Mouse (Mus musculus) frontal cortex, adult 2 months (tissue): Measurements from ENCODE around the gene Rnf135. TPM values are rescaled to one million over a fixed set of nuclear protein-coding genes. Genes with fewer than 3 reads are reported as not detected.
"Not testable (repeated sequence)": the region's sequence is repeated elsewhere in the genome, so short reads cannot be mapped to it uniquely, and the experiment has no call there.

ENCODE experiments used
- DNase-seq, 2 experiments: peaks; one replicate each; pipeline ENCODE4 v3.0.0; 2022; ENCODE audit warnings: low spot score in 1 of 2; ENCODE audit errors: extremely low spot score in 1 of 2
- polyA plus RNA-seq: library from polyadenylated mRNA; depleted of rRNA; stranded (reverse); fragments of >200 nt; gene quantifications from 2 replicates; pipeline ENCODE4 v1.2.3, GENCODE M21; 2012; rRNA removed

Rnf135 gene
- polyA plus RNA-seq, 1 experiment: 4.3 TPM

DNA sequence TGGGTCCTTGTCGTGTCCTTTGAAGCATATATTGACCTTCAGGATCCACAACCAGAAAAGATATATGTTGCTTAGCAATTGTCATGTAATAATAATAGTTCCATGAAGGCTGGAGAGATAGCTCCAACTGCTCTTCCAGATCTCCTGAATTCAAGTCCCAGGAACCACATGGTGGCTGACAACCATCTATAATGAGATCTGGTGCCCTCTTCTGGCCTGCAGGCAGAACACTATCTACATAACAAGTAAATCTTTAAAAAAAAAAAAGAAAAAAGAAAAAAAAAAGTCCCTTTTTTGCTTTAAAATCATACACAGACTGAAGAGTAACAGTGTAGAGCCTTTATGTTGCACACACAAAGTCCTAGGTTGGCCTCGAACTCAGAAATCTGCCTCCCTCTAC is 16.1 kb downstream of the Rnf135 start:
- no peak for DNase-seq

DNA sequence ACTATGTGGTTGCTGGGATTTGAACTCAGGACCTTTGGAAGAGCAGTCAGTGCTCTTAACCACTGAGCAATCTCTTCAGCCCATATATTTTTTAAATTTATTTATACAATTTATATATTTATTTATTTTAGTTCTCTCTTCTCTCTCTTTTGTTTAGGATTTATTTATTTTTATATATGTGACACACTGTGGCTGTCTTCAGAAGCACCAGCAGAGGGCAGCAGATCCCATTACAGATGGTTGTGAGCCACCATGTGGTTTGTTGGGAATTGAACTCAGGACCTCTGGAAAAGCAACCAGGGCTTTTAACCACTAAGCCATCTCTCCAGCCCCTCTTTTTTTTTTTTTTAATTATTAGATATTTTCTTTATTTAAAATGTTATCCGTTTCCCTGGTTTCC is 16.7 kb downstream of the Rnf135 start:
- DNase-seq: no peak

DNA sequence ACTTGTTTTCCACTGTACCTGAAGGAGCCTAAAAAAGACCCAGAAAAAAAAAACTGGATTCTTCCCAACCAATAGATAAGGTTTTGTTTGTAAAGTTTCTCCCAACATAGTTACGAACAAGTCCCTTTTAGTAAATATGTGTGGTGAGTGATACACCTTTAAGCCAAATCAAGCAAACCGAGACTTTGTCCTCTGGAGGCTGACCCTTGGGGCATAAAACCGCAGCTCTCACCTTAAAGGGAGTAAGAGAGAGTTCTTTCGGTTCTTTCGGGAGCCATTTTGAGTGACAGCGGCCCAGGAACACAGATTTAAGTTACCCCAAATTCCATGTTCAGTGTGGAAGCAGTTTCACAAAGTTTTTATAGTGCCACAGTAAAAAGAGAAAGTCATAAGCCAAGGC is 18.6 kb downstream of the Rnf135 start:
- DNase-seq: no peak

DNA sequence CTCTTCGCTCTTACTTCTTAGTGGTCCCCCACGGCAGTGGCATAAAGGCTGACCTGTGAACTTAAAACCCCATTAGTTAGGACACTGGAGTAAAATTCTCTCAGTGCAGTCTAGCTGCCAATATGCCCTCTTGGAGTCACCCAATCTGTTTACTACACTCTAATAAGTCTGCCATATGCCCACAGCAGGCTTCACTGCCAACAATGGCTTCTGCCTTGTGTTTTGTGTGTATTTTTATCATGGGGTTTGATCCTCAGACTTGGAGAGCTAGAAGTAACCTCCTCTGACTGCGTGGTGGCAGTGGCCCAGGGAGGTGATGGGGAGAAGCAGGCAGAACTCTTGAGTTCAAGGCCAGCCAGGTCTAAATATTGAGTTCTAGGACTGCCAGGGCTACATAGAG is 20.4 kb downstream of the Rnf135 start:
- DNase-seq: no peak

DNA sequence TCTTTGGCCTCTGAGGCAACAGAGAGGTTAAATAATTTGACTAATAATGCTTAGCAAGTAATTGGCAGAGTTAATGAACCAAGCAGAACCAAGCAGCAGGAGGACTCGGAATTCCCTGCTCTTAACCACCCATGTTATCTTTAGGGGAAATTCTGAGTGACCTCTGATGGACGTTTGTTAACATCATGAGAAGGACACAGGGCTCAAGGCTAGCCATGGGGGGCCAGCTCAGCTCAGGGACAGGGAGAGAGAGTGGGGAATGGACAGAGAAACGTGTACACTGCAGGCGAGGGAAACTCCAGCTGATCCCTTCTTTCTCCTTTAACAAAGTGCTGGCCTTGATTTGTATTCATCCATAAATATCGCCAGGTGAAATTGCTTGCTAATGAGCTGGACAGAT is 21.3 kb downstream of the Rnf135 start:
- no peak for DNase-seq

DNA sequence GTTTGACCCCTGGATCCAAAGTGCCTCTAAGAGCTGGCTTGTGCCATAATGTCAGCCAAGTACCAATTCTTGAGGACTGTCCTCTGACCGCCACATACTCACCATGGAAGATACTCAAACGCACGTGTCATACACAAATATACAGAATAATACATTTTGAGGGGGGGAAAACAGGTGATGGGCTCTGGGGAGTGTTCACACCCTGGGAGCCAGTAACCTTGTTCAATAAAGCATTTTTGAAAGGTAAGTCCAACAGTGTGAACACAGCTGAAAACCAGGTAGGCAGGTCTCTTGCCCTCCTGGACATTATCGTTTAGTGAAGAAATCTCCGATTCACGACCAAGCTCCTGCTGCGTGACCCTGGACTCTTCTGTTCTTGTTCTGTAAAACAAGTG is 24.8 kb downstream of the Rnf135 start:
- no peak for DNase-seq

DNA sequence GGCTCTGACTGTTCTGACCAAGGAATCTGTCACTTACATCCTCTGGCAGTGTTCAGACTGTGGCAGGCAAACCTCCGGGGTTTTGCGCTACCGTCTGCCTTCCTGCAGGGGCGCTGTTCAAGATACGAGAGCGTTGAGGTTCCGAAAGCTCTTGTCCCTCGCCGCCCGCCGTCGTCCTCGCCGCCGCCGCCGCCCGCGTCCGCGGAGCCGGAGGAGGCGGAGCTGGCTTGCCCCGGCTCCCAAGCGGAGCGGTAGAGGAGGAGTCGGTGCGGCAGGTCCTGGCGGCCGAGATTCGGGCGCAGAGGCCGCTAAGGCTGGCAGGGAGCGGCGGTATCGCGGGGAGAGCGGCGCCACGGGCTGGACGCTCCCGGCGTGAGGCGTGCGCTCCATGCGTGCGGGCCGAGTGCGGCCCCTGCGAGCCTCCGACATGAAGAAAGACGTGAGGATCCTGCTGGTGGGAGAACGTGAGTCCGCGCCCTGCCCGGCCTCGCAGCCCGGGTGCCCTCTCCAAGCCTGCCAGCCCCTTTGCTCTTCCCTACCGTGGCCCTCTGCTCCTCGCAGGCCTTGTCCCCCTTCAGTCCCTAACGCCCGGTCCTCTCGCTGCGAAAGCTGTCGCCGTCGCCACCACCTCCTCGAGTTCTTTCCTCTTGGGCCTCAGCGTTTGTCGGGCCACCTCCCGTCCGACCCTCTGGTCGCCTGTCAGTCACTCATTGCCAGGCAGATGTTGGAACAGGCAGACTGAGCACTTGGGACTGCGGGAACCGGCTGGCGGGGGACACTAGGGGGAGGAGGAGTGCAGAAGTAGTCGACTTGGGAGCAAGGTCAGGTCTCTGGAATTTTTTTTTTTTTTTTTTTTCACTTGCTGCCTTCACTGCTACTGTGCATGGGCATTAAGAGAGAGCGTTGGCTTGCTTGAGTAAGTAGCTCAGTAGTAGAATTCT is 25.5 kb downstream of the Rnf135 start, which contains the start of gene Rhot1:
Gene Rhot1 (plus strand): TSS at position 160 of the 941 bp plus-strand sequence.
- DNase-seq: peak; percentile 84 to 99

DNA sequence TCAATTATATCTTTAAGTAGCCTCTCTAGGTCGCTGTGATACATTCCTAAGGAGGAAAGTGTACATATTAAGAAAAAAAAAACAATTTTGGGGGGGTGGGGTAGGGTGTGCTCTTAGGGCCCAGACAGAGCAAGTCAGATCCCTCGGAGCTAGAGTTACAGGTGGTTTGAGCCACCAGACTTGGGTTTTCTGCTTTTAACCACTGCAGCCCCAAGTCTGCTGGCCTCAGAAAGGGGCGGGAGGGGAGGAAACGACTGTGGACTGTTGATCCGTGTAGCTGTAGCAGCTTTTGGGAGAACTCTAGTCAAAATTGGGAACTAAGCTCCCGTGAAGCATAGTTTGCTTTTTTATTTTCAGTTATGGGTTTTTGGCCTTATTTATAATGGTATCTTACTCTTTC is 26.7 kb downstream of the Rnf135 start:
- no peak for DNase-seq

DNA sequence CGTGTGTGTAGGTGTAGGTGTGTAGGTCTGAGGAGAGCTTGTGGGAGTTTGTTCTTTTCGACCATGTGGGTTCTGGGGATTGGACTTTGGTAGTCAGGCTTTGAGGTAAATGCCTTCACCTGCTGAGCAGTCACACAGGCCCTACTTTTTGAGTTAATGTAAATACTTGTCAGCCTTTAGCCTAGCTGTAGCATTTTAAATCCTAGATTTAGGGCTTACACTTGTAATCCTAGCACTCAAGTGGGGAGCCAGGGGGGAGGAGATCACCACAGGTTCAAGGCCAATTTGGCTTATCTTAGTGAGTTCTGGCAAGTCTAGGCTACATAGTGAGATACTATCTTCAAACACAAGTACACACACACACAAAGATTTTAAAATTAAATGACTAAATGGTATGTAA is 28.6 kb downstream of the Rnf135 start:
- no peak for DNase-seq

DNA sequence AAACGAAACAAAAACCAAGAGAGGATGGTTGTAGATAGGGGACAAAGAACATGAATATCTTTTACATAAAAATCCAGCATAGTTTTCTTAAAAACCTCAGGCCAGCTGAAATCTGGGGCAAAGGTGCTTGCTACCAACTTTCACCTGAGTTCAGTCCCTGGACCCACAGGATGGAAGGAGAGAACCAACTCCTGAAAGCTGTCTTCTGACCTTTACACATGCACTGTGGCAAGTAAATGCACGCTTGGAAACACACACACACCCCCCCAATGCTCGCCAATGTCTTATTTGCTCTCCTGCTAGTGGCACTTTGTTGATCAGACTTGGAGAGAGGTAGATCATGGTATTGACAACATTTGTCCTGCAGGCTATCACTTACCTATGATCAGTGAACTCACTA is 31.6 kb downstream of the Rnf135 start:
- DNase-seq: no peak

DNA sequence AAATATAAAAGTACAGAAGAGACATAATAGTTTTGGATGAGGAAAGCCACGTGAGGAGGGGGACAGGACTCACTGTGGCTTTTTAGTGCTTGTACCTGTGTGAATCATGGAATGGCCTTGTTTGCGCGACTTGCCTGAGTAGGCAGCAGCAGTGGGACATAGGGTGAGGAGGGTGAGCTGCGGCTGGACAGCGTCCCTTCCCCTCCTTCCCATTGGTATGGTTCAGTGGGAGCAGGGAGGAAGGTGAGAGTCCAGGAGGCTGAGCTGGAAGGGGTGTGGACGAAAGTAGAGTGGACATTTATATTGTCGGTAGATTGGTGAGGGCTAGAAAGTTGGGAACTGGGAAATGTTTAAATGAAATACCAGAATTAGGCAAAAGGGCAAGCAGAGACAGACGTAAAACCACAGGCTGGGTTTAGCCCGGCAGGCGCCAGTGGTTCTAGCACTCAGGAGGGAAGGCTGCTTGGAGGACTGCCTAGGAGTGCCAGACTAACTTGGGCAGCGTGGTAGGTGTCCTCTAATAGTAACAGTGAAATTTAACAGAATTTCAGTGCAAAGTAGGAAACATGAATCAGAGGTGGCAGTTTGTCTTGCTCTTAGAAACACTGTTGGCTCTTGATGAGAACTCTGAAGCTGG is 35.1 kb downstream of the Rnf135 start:
- DNase-seq: peak in 1 of 2 experiments; percentile 11

DNA sequence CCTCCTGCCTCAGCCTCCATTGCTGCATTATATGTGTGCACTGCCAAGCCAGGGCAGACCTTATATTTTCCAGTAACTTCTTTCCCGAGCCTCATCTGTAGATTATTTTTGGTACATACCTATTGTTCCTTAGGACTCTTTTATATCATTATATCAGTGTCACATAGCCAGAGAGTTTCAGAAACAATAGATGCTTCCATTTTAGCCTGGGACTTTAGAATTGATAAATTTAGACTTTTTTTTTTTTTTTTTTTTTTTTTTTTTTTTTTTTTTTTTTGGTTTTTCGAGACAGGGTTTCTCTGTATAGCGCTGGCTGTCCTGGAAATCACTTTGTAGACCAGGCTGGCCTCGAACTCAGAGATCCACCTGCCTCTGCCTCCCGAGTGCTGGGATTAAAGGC is 46.4 kb downstream of the Rnf135 start:
- not testable (repeated sequence) for DNase-seq

DNA sequence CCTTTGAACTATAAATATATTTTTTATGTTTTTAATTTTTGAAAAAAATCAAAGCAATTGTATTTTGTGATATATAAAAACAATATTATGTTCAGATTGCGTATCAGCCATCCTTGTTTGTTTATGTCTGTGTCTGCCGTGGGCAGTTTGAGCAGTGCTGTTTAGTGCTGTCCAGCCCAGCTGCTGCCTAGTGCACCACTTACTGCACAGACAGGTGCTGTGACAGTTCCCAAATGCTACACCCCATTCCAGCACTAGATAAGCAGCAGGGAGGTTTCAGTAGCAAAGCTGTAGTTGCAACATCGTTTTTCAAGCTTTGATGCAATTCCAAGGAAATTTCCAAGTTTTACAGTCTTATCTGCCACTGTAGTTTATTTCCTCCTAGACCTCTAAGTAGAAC is 53.6 kb downstream of the Rnf135 start:
- DNase-seq: no peak

DNA sequence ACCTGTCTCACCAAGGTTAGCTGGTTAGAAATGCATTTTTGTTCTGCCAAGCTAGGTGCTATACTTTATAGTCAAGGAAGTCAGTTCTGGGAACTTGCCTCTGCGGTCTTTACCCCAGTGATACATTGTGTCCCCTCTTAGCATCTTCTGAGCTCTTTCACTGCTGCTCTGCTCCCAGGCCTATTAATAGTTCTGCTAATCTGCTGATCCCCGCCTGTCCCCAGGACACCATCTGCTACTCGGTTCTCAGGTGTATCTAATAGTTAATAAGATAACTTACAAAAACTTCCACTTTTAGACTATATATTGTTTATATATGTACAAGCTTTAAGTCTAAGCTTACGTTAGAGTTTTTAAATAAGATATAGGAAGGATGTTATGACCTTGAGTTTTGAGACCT is 54.7 kb downstream of the Rnf135 start:
- no peak for DNase-seq

DNA sequence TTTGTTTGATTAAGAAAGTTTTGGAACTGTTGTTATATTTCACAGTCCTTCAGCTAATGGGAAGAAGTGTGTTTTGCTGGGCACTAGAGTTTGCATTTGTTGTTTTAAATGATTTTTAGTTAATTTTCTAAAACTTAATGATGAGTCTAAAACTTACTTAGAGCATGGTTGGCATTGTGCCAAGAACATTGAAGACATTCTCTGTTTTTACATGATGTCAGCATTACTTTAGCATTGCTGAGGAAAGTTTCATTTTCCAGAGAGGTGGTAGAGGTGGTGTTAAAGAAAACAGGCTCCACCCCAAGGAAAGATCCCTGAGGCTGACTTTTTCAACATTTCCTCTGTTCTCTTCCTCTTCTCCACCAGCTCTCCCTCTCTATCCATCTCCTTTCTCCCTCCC is 63.4 kb downstream of the Rnf135 start:
- DNase-seq: no peak

DNA sequence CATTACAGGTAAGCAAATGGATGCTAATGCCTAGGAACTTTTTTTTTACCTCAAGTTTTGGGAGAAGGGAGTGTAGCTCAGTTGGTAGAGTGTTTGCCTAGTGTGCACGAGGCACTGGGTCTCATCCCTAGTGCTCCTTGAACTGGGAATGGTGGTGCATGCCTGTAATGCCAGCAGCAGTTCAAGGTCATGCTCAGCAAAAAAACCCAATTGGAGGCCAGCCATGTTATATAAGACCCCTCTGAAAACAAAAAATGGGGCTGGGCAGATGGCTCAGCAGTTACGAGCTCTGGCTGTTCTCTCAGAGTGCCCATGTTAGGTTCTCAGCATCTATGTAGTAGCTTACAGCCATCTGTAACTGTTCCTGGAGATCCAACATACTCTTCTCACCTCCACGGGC is 64.9 kb downstream of the Rnf135 start:
- no peak for DNase-seq

Other genes starting within 250 kb of the Rnf135 start
- gene Utp6, start 221.5 kb upstream of the Rnf135 start, polyA plus RNA-seq: 24.7 and 27.8 TPM in 2 replicates
- 20.9 and 23.2 TPM in 2 replicates for gene Suz12, start 190.7 kb upstream of the Rnf135 start, polyA plus RNA-seq
- 16.6 and 17.0 TPM in 2 replicates for gene Crlf3, start 102.9 kb upstream of the Rnf135 start, polyA plus RNA-seq
- 3.9 and 4.4 TPM in 2 replicates for gene Atad5, start 94.5 kb upstream of the Rnf135 start, polyA plus RNA-seq
- 8.7 and 9.5 TPM in 2 replicates for gene Tefm, start 41.7 kb upstream of the Rnf135 start, polyA plus RNA-seq
- gene Adap2, start 29.7 kb upstream of the Rnf135 start, polyA plus RNA-seq: 5.7 and 7.8 TPM in 2 replicates
- gene Rhot1, start 25.2 kb downstream of the Rnf135 start, polyA plus RNA-seq: 56.5 and 58.5 TPM in 2 replicates
- gene Rhbdl3, start 117.1 kb downstream of the Rnf135 start, polyA plus RNA-seq: 12.3 and 14.3 TPM in 2 replicates
- 27.1 and 33.0 TPM in 2 replicates for gene 5730455P16Rik, start 194.2 kb downstream of the Rnf135 start, polyA plus RNA-seq
- gene Zfp207, start 199.4 kb downstream of the Rnf135 start, polyA plus RNA-seq: 154 and 162 TPM in 2 replicates
- 72.2 and 73.9 TPM in 2 replicates for gene Psmd11, start 244.8 kb downstream of the Rnf135 start, polyA plus RNA-seq